Mouse (Mus musculus) mesoderm, embryonic 11.5 days (tissue): Measurements from ENCODE around the gene Ncor2.
A peak's percentile ranks its signal among the peaks of the same experiment; 100 is the strongest.

Experiments
- DNase-seq: peaks from one replicate; pipeline ENCODE4 v3.0.0-alpha.2; 2012; ENCODE audit warnings: low read depth, low spot score

The Ncor2 gene

DNA sequence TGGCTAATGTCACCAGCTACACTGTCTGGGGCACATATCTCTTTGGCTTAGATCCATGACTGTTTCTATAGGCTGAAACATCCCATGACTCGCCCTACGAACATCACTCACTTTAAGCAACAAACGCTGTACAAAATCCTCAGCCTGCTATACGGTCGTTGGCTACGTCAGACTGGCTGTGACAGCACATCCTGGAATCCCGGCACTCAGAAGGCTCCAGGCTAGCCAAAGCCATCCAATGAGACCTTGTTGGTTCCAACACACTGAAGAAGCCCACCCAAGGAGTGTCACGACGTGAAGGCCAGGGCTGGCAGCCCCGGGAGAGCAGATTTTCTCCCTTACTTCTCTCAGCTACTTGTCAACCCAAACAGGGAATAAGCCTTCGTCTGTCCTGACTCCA lies 82.7 kb downstream of the Ncor2 start:
- no peak for DNase-seq

DNA sequence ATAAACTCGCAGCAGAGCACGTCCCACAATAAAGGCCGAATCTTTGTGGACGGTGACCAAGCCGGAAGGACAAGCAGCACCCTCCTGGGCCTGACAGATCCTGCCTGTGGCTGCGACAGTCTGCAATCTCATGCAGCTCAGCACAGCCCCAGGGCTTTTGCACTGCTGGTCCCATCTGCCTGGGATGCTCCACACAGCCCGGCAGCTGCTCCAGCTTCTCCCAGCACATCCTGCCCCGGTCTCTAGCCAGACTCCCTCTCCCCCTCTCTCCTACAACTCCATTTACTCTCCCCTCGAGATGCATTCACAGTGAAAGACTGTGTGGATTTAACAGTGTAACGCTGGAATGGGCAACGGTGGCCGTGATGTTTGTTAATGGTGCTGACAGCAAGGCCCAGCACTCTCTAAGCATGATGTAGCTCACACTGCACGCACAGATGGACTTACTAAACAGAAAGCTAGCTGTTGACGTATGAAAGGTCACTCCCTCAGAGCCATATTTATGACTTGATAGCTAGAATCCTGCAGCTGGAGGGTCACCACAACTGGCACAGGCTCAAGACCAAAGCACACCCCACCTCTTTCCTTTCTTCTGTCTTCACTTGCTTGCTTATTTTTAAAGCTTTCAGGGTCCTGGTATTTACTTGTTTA lies 83.4 kb downstream of the Ncor2 start:
- DNase-seq, result no peak

DNA sequence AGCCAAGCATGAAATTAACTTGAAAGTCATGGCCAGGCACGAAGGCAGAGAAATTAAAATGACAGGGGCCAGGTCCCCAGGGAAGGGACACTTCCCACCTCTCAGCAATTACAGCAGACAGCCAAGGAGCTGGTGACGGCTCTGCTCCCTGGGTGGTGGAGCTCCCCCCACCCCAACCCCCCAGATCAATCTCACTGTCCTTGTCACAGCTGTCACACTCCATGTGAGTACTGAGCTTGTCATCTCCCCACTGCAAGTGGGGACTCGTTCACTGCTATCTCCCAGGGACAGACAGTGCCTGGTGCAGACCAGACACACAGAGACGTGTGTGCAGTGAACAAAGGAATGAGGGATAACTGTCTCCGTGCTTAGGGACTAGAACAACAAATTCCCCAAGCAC lies 85.2 kb downstream of the Ncor2 start:
- DNase-seq, result no peak

DNA sequence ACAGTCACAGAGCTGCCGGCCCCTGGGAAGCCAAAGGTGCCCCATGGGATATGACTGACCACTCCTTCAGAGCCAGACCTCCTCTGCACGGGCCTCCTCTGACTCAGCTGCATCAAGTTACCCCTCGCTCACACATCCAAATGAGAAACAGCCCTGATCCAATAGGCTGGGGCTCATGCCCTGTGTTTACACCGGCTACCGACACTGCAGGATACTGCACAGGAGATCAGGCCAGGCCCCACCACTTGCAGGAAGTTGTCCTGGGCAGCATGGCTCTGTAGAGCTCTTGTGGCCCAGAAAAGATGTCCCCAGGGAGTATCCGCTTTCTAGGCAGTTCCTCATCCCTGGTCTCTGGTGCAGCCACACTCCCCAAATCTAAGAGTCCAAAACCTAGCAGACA lies 90.9 kb downstream of the Ncor2 start:
- no peak for DNase-seq

DNA sequence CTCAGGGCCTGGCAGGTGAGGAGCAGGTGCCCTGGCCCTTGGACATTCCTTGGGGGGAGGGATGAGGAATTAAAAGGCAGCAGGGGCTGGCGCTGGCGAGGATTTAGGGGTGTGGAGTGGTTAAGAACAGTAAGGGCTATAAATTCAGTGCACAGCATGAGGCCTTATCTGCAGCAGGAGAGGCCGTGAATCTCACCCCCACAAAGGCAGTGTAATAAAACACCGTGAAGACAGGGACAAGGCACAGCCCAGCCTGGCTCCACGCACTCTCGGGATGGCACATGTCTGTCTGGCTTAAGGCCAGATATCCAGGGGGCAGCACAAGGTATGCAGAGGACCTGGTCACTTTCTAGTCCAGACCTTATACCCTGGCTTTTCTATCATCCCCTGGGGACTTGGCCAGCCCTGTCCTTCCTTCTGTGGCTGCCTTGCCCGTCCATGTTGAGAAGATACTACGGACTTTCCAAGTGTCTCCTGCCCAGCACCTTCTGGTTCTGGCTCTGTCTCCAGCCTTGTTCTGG lies 93.9 kb downstream of the Ncor2 start:
- no peak for DNase-seq

DNA sequence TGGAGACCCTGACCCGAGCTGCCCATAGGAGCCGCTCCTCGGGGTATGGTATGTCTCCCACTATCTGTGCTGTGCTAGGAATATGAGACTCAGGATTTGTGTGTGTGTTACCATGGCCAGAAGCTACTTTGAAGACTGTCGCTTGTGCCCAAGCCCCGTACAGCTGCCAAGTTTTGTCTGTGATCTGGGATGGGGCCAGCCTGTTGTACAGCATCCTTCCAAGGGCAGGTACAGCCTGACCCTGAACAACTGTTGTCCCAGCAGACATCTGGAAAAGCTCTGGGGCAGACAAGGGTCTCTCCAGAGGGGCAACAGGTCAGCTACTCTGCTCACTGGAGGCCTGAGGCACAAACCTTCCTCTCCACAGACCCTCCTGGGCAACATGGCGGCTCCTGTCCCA lies 95.3 kb downstream of the Ncor2 start:
- no peak for DNase-seq

DNA sequence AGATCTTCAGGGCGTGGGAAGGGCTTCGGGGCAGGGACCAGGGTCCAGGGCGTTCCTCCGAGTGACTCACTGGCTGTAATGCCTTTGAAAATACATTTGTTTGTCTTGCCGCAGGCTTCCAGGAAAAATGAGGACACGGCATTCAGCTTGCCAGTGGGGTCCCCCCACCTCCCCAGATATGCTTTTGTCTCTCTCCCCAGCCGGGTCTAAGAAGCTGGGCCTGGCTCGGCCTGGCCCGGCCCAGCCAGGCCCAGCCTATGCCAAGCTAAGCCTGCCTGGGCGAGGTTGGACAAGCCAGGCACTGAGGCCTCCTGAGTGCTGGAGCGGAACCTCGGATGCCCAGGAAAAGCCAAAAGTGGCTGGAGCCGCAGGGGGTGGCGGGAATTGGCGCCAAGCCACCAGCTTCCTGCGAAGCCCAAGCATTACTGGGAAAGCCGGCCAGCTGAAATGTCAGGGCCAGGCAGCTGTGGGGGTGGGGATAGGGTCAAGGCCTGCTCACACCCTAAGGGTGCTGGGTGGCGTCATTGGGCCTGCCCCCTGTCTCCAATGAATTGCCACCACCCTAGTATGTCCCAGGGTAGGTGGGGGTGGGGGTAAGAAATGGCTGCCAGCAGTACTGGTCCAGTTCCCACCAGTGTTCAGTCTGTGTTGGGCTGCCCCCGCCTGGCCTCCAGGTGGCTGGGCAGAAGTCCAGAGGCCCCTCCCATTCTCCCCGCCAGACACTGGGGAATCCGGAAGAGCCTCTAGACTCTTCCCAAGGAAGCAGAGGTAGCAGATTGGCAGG lies 97.5 kb downstream of the Ncor2 start:
- DNase-seq, result no peak

DNA sequence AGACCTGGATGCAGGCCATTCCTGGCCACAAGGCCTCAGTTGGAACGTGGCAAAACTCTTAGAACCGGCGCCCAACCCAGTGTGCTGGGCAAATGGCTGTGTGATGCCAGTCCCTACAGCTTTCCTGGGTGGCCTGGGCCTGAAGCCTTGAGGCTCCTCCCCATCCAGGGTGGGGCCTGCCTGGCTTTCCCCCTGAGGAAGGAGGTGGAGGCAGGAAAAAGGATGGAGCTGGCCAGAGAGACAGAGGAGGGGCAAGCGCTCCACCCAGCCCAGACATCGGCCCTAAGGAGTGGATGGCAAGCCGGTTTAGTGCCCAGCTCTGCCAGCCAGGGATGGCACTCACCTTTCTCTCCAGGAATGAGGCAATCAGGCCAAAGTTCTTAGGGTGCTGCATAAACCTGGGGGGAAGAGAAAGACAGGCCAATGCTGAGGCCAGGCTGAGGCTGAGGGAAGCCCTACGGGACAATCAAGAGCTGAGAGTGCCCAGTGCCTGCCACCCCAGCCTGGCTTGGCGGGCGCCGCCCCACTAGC lies 98.2 kb downstream of the Ncor2 start:
- DNase-seq, result no peak

DNA sequence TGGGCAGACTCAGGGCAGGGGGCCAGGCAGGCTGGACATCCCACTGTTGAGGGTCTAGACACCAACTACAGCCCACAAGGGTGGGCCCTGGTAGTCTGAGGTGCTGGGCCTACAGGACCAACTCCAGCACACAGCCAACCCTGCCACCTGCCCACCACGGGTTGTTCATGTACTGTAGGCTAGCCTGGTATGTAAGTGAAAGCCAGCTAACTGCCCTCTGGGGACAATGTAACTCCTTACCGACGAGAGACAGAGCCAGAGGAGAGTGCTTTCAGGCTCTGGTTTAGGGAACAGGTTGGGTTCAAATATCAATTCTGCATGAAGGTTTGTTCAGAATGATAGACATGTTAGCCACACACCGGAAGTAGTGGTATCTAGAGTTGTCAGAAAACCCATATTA lies 98.7 kb downstream of the Ncor2 start:
- no peak for DNase-seq

DNA sequence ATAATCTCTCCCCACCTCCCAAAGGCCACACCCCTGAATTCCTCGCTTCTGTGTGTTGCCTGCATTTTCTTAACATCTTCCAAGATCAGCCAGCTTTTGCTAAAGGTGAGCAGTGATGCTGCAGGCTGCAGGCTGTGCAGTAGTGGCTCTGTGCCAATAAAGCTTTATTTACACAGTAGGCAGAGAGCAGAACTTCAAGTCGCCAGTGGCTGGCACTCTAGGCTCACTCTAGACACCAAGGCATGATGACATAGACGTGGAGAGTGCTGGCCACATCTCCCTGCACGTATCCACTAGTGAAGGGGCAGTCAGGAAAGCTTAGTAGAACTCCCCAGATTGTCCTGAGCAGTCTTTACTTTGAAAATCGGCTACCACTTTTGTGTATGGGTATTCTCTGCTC lies 100.8 kb downstream of the Ncor2 start:
- no peak for DNase-seq

DNA sequence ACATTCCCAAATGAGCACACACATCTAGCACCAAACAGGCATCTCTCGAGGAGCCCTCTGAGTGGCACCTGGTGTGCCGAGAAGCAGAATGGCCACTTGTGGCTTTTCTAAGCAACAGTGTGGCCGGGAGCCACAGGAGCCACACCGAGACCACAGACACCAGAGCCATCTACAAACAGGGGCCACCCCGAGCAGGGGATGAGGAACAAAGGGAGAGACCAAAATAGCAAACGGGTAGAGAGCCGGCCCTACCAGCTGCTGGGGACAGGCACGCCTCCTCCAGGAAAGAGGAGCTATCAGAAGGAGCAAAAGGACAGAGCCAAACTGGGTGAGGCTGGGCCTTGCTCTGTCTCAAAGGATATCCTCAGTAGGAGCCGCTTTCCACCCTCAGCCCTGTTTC lies 102.8 kb downstream of the Ncor2 start:
- no peak for DNase-seq

DNA sequence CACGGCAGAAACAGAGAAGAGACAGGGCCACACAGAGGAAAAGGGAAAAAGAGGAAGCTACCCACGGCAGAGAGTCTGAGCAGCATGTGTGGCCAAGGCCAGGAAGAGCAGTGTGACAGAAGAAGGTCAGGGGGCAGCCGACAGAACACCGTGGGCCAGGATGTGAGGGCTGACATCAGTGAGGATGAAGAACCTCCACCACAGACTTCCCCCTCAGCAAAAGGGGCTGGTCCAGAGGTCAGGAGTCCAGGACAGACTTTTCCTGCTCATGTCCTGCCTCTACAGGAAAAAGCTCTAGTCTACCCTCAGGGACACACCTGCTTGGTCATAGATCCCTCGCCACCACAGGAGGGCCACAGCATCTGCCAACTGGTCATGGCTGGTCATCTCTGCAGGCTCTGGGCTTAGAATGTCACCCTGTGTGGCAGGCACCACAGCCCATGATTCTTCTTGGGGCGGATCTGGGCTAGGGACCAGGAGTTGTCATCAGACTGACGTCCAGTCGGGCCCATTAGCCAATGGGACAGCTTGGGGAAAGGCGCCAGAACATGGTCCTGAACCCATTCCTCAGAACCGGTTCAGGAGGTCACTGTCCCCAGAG lies 104.3 kb downstream of the Ncor2 start:
- no peak for DNase-seq

DNA sequence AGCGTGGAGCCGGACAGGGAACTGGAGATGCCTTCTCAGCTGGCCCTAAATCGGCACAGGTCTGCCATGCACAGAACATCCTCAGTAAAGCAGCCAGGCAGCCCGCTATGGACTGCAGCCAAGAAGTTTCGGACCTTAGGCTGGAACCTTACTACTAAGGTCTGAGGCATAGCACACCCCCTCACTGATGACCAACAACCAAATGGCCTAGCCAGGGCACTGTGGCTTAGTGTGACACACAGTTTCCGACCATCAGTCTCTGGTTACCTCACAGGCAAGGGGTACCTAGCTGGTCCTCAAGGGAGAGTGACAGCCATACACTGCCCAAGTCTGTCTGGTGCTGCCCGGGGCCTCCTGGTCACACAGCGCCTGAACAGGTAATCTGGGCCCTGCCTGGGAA lies 105.1 kb downstream of the Ncor2 start:
- DNase-seq, result no peak

DNA sequence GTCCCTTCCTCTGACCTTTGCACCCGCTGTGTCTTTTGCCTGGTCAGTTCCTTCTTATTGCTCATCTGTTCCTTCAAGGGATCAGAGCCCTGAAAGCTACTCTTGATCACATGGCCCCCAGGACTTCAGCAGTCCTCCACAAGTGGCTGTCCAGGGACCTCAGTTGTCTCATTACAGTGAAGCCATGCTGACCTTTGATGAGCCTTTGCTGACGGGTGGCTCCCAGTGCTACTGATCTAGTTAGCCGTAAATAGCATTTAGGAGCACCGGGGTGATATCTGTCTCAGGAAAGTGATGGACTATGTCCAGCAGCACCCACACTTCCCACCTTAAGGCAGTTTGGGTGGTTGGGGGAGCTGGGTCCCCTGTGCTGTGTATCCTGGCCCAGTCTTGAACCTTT lies 105.7 kb downstream of the Ncor2 start:
- DNase-seq, result no peak

DNA sequence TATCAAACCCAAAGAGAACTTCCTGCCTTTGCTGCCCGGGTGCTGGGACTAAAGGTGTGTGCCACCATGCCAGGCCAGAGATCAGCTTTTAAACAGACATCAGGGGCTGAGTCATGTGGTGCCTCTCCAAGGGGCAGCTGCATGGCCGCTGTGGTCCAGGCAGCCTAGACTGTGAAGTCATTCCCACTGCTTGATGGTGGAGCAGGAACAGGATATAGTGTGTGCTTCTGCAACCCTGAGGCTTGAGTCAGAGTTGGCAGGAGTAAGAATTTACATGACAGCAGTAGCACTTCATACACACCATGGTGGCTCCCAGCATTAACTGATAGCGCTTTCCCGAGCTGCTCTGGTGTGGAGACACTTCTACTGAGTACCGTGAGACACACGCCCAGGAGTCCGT lies 106.6 kb downstream of the Ncor2 start:
- no peak for DNase-seq

DNA sequence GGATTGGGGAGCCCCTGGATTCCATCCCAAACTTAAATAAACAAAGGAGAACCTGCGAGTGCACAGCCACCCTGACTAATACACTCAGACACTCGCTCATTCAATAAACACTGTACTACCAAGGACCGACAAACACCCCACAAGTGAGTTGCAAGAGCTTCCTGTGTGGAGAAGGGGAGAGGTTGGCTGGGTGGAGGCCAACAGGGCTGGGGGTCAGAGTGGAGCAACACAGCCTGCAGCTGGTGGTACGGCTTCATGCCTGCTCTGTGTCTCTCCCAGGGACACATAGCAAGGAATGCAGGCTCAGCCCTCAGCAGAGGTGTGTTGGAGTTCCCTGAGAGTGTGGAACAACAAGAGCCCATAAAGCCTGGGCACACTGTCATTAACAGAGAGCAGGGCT lies 107.1 kb downstream of the Ncor2 start:
- DNase-seq, result no peak

DNA sequence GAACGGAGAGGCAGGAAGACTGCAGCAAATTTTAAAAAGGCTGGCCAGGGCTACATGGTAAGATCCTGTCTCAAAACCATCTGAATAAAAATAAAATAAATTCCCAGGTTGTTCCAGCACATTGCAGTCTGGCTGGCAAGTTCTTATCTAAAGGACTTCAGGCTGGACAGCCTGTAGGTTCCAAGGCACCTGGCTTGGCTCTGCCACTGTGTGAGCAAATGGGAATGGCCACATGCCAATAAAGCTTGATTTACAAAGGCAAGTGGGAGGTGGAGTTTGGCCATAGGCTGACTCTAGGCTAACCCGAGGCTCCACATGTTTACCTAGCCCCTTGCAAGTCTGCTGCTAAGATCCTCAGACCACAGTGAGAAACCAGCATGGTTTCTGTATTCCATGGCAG lies 108.6 kb downstream of the Ncor2 start:
- DNase-seq, result no peak

DNA sequence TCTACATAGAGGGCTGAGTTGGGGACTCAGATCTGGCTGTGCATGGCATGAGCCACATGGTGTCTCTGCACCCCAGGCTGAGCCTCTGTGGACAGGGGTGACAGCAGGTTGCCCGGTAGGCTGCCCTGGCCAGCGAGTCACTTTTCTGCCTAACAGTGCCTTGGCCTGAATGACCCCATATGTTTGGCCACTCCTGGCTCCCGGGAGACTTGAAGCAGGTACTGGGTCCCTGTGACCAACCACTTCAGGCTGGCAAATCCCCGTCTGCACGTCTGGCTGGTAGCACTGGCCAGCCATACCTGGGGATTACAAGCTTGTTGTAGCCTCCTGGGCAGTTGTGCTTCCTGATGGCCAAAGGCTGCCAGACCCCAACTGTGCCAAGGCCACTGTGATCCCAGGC lies 109.1 kb downstream of the Ncor2 start:
- DNase-seq, result no peak

DNA sequence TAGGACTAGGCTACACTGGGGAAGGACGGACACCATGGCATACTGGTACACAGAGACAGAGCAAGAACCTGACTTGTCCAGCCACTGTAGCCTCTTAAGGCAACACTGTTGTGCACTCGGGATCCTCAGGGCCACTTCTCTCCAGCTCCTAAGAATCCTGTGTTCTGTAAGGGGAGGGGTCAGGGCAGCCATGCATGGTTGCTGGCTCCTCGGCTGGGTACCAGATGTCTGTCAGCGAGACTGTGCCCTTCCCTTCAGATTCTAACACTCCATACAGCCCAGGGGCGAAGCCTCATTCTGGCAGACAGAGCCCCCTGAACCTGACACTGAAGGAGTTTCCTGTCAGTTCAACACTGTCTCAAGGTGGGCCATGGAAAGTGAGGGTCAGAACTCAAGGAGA lies 109.6 kb downstream of the Ncor2 start:
- no peak for DNase-seq

DNA sequence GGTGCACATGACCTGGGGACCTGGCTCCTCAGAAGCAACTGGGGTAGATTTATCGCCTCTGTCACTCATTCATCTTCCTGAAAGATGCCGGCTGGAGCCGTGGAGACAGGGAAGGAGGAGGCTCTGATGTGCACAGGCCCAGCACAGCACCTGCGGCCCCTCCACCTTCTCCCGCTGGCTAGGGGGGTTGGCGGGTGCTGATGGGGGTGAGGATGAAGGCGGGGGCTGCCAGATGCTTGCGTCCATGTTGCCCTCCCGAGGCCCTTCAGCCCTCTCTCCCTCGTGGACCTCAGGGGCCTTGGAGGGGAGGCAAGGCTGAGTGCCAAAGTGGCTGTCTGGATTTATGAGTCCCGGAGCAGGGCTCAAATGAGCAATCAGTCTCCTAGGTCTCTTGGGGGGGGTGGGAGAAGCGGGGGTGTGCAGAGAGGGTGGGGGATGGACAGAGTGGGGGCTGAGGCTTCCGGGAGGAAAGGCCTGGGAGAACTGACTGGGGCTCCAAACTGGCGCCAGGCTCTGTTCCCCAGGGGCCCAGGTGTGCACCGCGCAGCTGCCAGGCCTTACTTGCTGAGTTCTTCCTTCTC lies 110.6 kb downstream of the Ncor2 start:
- DNase-seq, result peak; percentile 81

DNA sequence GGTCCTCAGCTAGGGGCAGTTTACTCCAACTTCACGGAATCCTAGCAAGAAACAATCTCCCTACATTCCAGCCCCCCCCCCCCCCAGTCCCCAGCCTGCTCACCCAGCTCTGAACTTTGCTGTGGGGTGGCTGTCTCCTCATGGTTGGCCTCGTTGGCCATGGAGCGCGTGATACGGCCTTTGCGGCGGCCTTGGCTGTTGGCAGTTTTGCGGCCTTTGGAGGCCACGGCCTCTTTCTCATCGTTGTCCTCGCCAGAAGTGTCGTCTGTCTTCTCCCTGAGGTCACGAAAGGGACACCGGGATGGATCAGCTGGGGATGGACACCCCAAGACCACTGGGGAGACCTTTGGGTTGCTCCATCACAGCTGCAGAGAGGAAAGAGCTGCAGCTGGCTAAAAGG lies 111.3 kb downstream of the Ncor2 start:
- no peak for DNase-seq
